Mouse (Mus musculus) stomach, postnatal 0 days (tissue): ENCODE data around the gene Myo15.

ENCODE experiments used
- CTCF ChIP-seq: IDR thresholded peaks from 2 replicates; pipeline ENCODE4 v1.5.1; 2016; ENCODE audit warnings: antibody characterized with exemption, low read depth, mild to moderate bottlenecking, moderate library complexity
- EP300 ChIP-seq: optimal IDR thresholded peaks from 2 replicates; pipeline ENCODE3; 2016; ENCODE audit warnings: antibody characterized with exemption

- TF ChIP-seq CTCF (no peak), EP300 (no peak)
Observed at GRCm38 (mm10) chr11:60540002-60540610, 71.0 kb downstream of the Myo15 start.
